Mouse (Mus musculus): ENCODE measurements around the gene Plcz1. TPM values are rescaled to one million over a fixed set of nuclear protein-coding genes. Genes with fewer than 3 reads are reported as not detected.

Gene Plcz1
- total RNA-seq, 2 experiments from 2014 or later, result not detected

- H3K27ac ChIP-seq, result no peak overlapping the region
- H3K4me3 ChIP-seq, result no peak overlapping the region
- TF ChIP-seq CTCF (IDR thresholded peaks at IDR 0.05), result no peak
- DNase-seq, result no peak
- intact Hi-C loops (cut with DNase I), result no loop called here
Observed at GRCm38 (mm10) chr6:139981061-139981460, 60.2 kb downstream of the Plcz1 start.

GRCm38 (mm10) chr6:139978114-139978513, 63.1 kb downstream of the Plcz1 start:
- H3K27ac ChIP-seq, result no peak overlapping the region
- no peak overlapping the region for H3K4me3 ChIP-seq
- intact Hi-C loops (cut with DNase I), result no loop called here
- no peak for DNase-seq
- no peak for TF ChIP-seq CTCF (IDR thresholded peaks at IDR 0.05)

GRCm38 (mm10) chr6:139974668-139975067, 66.6 kb downstream of the Plcz1 start:
- intact Hi-C loops (cut with DNase I), result no loop called here
- no peak overlapping the region for H3K4me3 ChIP-seq
- H3K27ac ChIP-seq, result no peak overlapping the region
- no peak for TF ChIP-seq CTCF (IDR thresholded peaks at IDR 0.05)
- DNase-seq, result no peak

GRCm38 (mm10) chr6:139971608-139972298, 69.5 kb downstream of the Plcz1 start:
- no peak overlapping the region for H3K4me3 ChIP-seq
- TF ChIP-seq CTCF (IDR thresholded peaks at IDR 0.05), result no peak
- intact Hi-C loops (cut with DNase I), result no loop called here
- no peak for DNase-seq
- no peak overlapping the region for H3K27ac ChIP-seq

GRCm38 (mm10) chr6:139966684-139967083, 74.6 kb downstream of the Plcz1 start:
- no peak for DNase-seq
- Histone ChIP-seq H3K4me3 (no peak overlapping the region), H3K27ac (no peak overlapping the region)
- no peak for TF ChIP-seq CTCF (IDR thresholded peaks at IDR 0.05)
- intact Hi-C loops (cut with DNase I), result no loop called here

GRCm38 (mm10) chr6:139964895-139965294, 76.4 kb downstream of the Plcz1 start:
- no peak for DNase-seq
- Histone ChIP-seq H3K27ac (no peak overlapping the region), H3K4me3 (no peak overlapping the region)
- intact Hi-C loops (cut with DNase I), result no loop called here
- TF ChIP-seq CTCF (IDR thresholded peaks at IDR 0.05), result no peak

GRCm38 (mm10) chr6:139963775-139964174, 77.5 kb downstream of the Plcz1 start:
- Histone ChIP-seq H3K4me3 (no peak overlapping the region), H3K27ac (no peak overlapping the region)
- intact Hi-C loops (cut with DNase I), result no loop called here
- DNase-seq, result peak; percentile 47
- TF ChIP-seq CTCF (IDR thresholded peaks at IDR 0.05), result no peak

GRCm38 (mm10) chr6:139957531-139958241, 83.6 kb downstream of the Plcz1 start:
- no peak for TF ChIP-seq CTCF (IDR thresholded peaks at IDR 0.05)
- Histone ChIP-seq H3K4me3 (no peak overlapping the region), H3K27ac (no peak overlapping the region)
- DNase-seq, result no peak
- intact Hi-C loops (cut with DNase I), result no loop called here

- Histone ChIP-seq H3K27ac (no peak overlapping the region), H3K4me3 (no peak overlapping the region)
- DNase-seq, result no peak
- TF ChIP-seq CTCF (IDR thresholded peaks at IDR 0.05), result no peak
- intact Hi-C loops (cut with DNase I), result no loop called here
Observed at GRCm38 (mm10) chr6:139953596-139953995, 87.7 kb downstream of the Plcz1 start.

GRCm38 (mm10) chr6:139947106-139947879, 94.0 kb downstream of the Plcz1 start:
- H3K4me3 ChIP-seq, result no peak overlapping the region
- no peak overlapping the region for H3K27ac ChIP-seq
- no peak for TF ChIP-seq CTCF (IDR thresholded peaks at IDR 0.05)
- no peak for DNase-seq
- intact Hi-C loops (cut with DNase I), result no loop called here

Other genes starting within 250 kb of the Plcz1 start
- not detected for gene Capza3, start 205 bp downstream of the Plcz1 start, total RNA-seq (2021)